23 mouse cellular contexts compared by ENCODE assay signal in the genomic region with DNA sequence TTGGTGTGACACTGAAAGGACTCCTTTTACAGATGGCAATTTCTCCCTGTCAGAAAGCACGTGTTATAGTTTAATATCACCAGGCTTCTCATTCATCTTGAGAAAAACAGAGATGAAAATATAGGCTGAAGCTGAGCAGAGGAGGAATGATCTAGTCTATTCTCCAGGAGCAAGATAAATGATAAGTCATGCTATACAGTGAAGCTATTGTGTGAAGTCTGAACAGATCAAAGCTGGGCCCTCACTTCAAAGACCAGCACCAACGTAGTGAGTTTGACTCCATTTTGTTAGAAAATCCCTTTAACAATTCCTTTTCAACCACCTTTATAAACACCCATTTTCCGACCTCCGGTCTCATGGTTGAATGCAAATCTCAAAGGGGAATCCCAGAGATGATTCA.
DNase-seq lines count a peak whose midpoint lies in the region; ATAC-seq and TF ChIP-seq lines count a peak whose summit lies in the region.
"Had no signal": no experiment of that assay in that cellular context is flagged by ENCODE, and none has a peak within 500 bp of the region (broad histone marks: within the 10 kb centered on the region; RNA-seq: fewer than 3 reads in every experiment).

No protein-coding gene starts in this region.

- TF ChIP-seq POLR2A in brain, embryonic 14.5 days (IDR thresholded peaks at IDR 0.05; ENCODE audit: borderline replicate concordance, extremely low read depth, insufficient read depth, insufficient read length, poor library complexity, severe bottlenecking) = no peak

- WGBS in midbrain, embryonic 14.5 days = 46% methylated on average over 4 of the region's 4 CpGs
- WGBS in midbrain, embryonic 11.5 days = 56% methylated on average over 4 of the region's 4 CpGs
- WGBS in midbrain, embryonic 15.5 days = 43% methylated on average over 4 of the region's 4 CpGs
- 52% methylated on average over 4 of the region's 4 CpGs for WGBS in midbrain, embryonic 13.5 days
- 40% methylated on average over 4 of the region's 4 CpGs for WGBS in midbrain, embryonic 16.5 days
- 40% methylated on average over 4 of the region's 4 CpGs for WGBS in midbrain, postnatal 0 days

- peak; percentile 19 for DNase-seq in midbrain, embryonic 14.5 days
- no peak for DNase-seq in midbrain, embryonic 11.5 days (ENCODE audit: low spot score, missing footprints)
- DNase-seq in midbrain, postnatal 0 days (ENCODE audit: low spot score) = no peak
- peak; percentile 50 for DNase-seq in brain, embryonic 14.5 days (ENCODE audit: low read depth)
- no peak for DNase-seq in natural killer cell, adult 2 months (ENCODE audit: low spot score in 2 of 2)
- DNase-seq: adrenal gland, adult 2 months; adrenal gland, adult 8-10 months; adrenal gland, postnatal 10 days; adrenal gland, postnatal 14 days; adrenal gland, postnatal 25 days; adrenal gland, postnatal 36 days; B cell, adult 2 months; cerebellum, adult 11 months; cerebellum, adult 11-12 months; cerebellum, adult 18-20 months had no signal

- no peaks in the 10 kb centered on the region for H3K4me1 ChIP-seq in midbrain, embryonic 14.5 days (ENCODE audit: control insufficient read depth, insufficient read depth, low read length)
- H3K4me1 ChIP-seq in midbrain, embryonic 11.5 days (ENCODE audit: control insufficient read depth, insufficient read depth, low read length) = no peaks in the 10 kb centered on the region
- H3K4me1 ChIP-seq in midbrain, embryonic 15.5 days = no peaks in the 10 kb centered on the region
- H3K4me1 ChIP-seq in midbrain, embryonic 13.5 days (replicated peaks) = no peaks in the 10 kb centered on the region
- H3K4me1 ChIP-seq in midbrain, embryonic 16.5 days (ENCODE audit: control insufficient read depth, insufficient read depth, low read length) = no peaks in the 10 kb centered on the region
- no peaks in the 10 kb centered on the region for H3K4me1 ChIP-seq in midbrain, postnatal 0 days (ENCODE audit: insufficient read depth, low read length)

- H3K27ac ChIP-seq in midbrain, embryonic 14.5 days (replicated peaks; ENCODE audit: low read depth, low read length) = no peak overlapping the region
- H3K27ac ChIP-seq in midbrain, embryonic 11.5 days (ENCODE audit: low read depth, low read length) = no peak overlapping the region
- no peak overlapping the region for H3K27ac ChIP-seq in midbrain, embryonic 15.5 days
- no peak overlapping the region for H3K27ac ChIP-seq in midbrain, embryonic 13.5 days
- no peak overlapping the region for H3K27ac ChIP-seq in midbrain, embryonic 16.5 days (ENCODE audit: low read length)
- H3K27ac ChIP-seq in midbrain, postnatal 0 days (ENCODE audit: low read depth, low read length) = no peak overlapping the region

- no peak overlapping the region for H3K4me2 ChIP-seq in midbrain, embryonic 14.5 days (ENCODE audit: low read length)
- no peak overlapping the region for H3K4me2 ChIP-seq in midbrain, embryonic 11.5 days
- no peak overlapping the region for H3K4me2 ChIP-seq in midbrain, embryonic 15.5 days
- no peak overlapping the region for H3K4me2 ChIP-seq in midbrain, embryonic 13.5 days (replicated peaks)
- no peak overlapping the region for H3K4me2 ChIP-seq in midbrain, embryonic 16.5 days (ENCODE audit: low read length)
- no peak overlapping the region for H3K4me2 ChIP-seq in midbrain, postnatal 0 days (ENCODE audit: low read depth, low read length, poor library complexity, severe bottlenecking)

- H3K27me3 ChIP-seq in midbrain, embryonic 14.5 days (ENCODE audit: control insufficient read depth, insufficient read depth, low read length) = no peaks in the 10 kb centered on the region
- H3K27me3 ChIP-seq in midbrain, embryonic 11.5 days (ENCODE audit: control insufficient read depth, insufficient read depth, low read length) = no peaks in the 10 kb centered on the region
- no peaks in the 10 kb centered on the region for H3K27me3 ChIP-seq in midbrain, embryonic 15.5 days (replicated peaks)
- no peaks in the 10 kb centered on the region for H3K27me3 ChIP-seq in midbrain, embryonic 13.5 days
- H3K27me3 ChIP-seq in midbrain, embryonic 16.5 days (ENCODE audit: control insufficient read depth, insufficient read depth, low read depth, low read length) = no peaks in the 10 kb centered on the region
- H3K27me3 ChIP-seq in midbrain, postnatal 0 days (ENCODE audit: insufficient read depth, low read length) = no peaks in the 10 kb centered on the region
- H3K27me3 ChIP-seq: CH12.LX, Patski had no signal

- no peak for TF ChIP-seq CTCF in midbrain, postnatal 0 days (IDR thresholded peaks at IDR 0.05)
- no peak for TF ChIP-seq CTCF in brain, embryonic 14.5 days (IDR thresholded peaks at IDR 0.05; ENCODE audit: borderline replicate concordance, extremely low read depth, insufficient read depth, insufficient read length)

- H3K4me3 ChIP-seq in midbrain, embryonic 14.5 days (replicated peaks; ENCODE audit: low read depth, low read length) = no peak overlapping the region
- no peak overlapping the region for H3K4me3 ChIP-seq in midbrain, embryonic 11.5 days (ENCODE audit: low read depth, low read length)
- no peak overlapping the region for H3K4me3 ChIP-seq in midbrain, embryonic 15.5 days
- H3K4me3 ChIP-seq in midbrain, embryonic 13.5 days (replicated peaks) = no peak overlapping the region
- H3K4me3 ChIP-seq in midbrain, embryonic 16.5 days (ENCODE audit: low read depth, low read length) = no peak overlapping the region
- H3K4me3 ChIP-seq in midbrain, postnatal 0 days (ENCODE audit: low read depth, low read length) = no peak overlapping the region

- no peak for ATAC-seq in midbrain, embryonic 14.5 days (ENCODE audit: low FRiP score, low TSS enrichment)
- no peak for ATAC-seq in midbrain, embryonic 11.5 days (ENCODE audit: low FRiP score)
- ATAC-seq in midbrain, embryonic 15.5 days (replicated peaks) = peak; percentile 63; the same call in 1 of the 2 replicates
- ATAC-seq in midbrain, embryonic 13.5 days = no peak
- ATAC-seq in midbrain, embryonic 16.5 days = peak; percentile 58; the same call in 1 of the 2 replicates
- no peak for ATAC-seq in midbrain, postnatal 0 days (ENCODE audit: low FRiP score)
- ATAC-seq: activated CD4-positive, CD25-positive, alpha-beta regulatory T cell, adult 4 months; CD4-positive, CD25-positive, alpha-beta regulatory T cell, adult 4 months; Patski had no signal

- no peaks in the 10 kb centered on the region for H3K36me3 ChIP-seq in midbrain, embryonic 14.5 days (ENCODE audit: control insufficient read depth, insufficient read depth, low read length)
- H3K36me3 ChIP-seq in midbrain, embryonic 11.5 days (ENCODE audit: control insufficient read depth, insufficient read depth, low read length) = no peaks in the 10 kb centered on the region
- H3K36me3 ChIP-seq in midbrain, embryonic 15.5 days (replicated peaks) = no peaks in the 10 kb centered on the region
- H3K36me3 ChIP-seq in midbrain, embryonic 13.5 days = no peaks in the 10 kb centered on the region
- H3K36me3 ChIP-seq in midbrain, embryonic 16.5 days (ENCODE audit: control insufficient read depth, insufficient read depth, low read length) = no peaks in the 10 kb centered on the region
- H3K36me3 ChIP-seq in midbrain, postnatal 0 days (ENCODE audit: insufficient read depth, low read length) = no peaks in the 10 kb centered on the region
- H3K36me3 ChIP-seq: G1E had no signal

- H3K9me3 ChIP-seq in midbrain, embryonic 14.5 days (ENCODE audit: control insufficient read depth, low read length) = no peaks in the 10 kb centered on the region
- H3K9me3 ChIP-seq in midbrain, embryonic 11.5 days (ENCODE audit: control insufficient read depth, low read length) = no peaks in the 10 kb centered on the region
- H3K9me3 ChIP-seq in midbrain, embryonic 15.5 days = no peaks in the 10 kb centered on the region
- H3K9me3 ChIP-seq in midbrain, embryonic 13.5 days = 0 out of 2 replicates have a peak, but pooled peaks cover 2% of the 10 kb centered on the region
- H3K9me3 ChIP-seq in midbrain, embryonic 16.5 days (replicated peaks; ENCODE audit: control insufficient read depth, low read length, poor library complexity, severe bottlenecking) = 0 out of 2 replicates have a peak, but pooled peaks cover 3% of the 10 kb centered on the region
- H3K9me3 ChIP-seq in midbrain, postnatal 0 days (ENCODE audit: low read length) = no peaks in the 10 kb centered on the region
- H3K9me3 ChIP-seq: G1E had no signal

- H3K9ac ChIP-seq in midbrain, embryonic 14.5 days (replicated peaks; ENCODE audit: low read length) = no peak overlapping the region
- H3K9ac ChIP-seq in midbrain, embryonic 11.5 days (ENCODE audit: low read length) = no peak overlapping the region
- H3K9ac ChIP-seq in midbrain, embryonic 15.5 days = no peak overlapping the region
- H3K9ac ChIP-seq in midbrain, embryonic 13.5 days (replicated peaks) = no peak overlapping the region
- no peak overlapping the region for H3K9ac ChIP-seq in midbrain, embryonic 16.5 days (ENCODE audit: low read depth, low read length)
- no peak overlapping the region for H3K9ac ChIP-seq in midbrain, postnatal 0 days (replicated peaks; ENCODE audit: low read length, poor library complexity, severe bottlenecking)

Comparison
In these comparisons a context has a peak if more than half of its experiments do, and no peak if none do; other contexts are left out.
1. ATAC-seq: peak in midbrain, embryonic 15.5 days (single experiment) and midbrain, embryonic 16.5 days (single experiment); none in midbrain, embryonic 14.5 days (single experiment), midbrain, embryonic 11.5 days (single experiment), midbrain, embryonic 13.5 days (single experiment) and midbrain, postnatal 0 days (single experiment).
2. DNase-seq: peak in midbrain, embryonic 14.5 days (single experiment) and brain, embryonic 14.5 days (single experiment); none in midbrain, embryonic 11.5 days (single experiment), midbrain, postnatal 0 days (single experiment) and natural killer cell, adult 2 months (0 of 2).